Mouse (Mus musculus): ENCODE measurements around the gene Rpp25l.
"Not testable (repeated sequence)": the region's sequence is repeated elsewhere in the genome, so short reads cannot be mapped to it uniquely, and the experiment has no call there.

Rpp25l gene

GRCm38 (mm10) chr4:41713197-41714067 lies at the start of gene Rpp25l:
Gene Rpp25l, minus strand, starts transcription at chr4:41713534.
- DNase-seq (ENCODE audit: low spot score in 2 of 2): peak; percentile 70 to 86

GRCm38 (mm10) chr4:41762688-41763114 lies 49.4 kb upstream of the Rpp25l start:
- DNase-seq (ENCODE audit: low spot score in 2 of 2): not testable (repeated sequence)

GRCm38 (mm10) chr4:41762099-41762687 lies 48.9 kb upstream of the Rpp25l start:
- no peak for DNase-seq (ENCODE audit: low spot score in 2 of 2)

GRCm38 (mm10) chr4:41761680-41762079 lies 48.3 kb upstream of the Rpp25l start:
- DNase-seq (ENCODE audit: low spot score in 2 of 2): no peak

GRCm38 (mm10) chr4:41760911-41761310 lies 47.6 kb upstream of the Rpp25l start:
- DNase-seq (ENCODE audit: low spot score in 2 of 2): no peak

- DNase-seq (ENCODE audit: low spot score in 2 of 2): peak; percentile 68 to 82
Observed at GRCm38 (mm10) chr4:41760288-41760721, 47.0 kb upstream of the Rpp25l start.

- DNase-seq (ENCODE audit: low spot score in 2 of 2): no peak
Observed at GRCm38 (mm10) chr4:41759656-41760287, 46.4 kb upstream of the Rpp25l start.

GRCm38 (mm10) chr4:41759206-41759605 lies 45.9 kb upstream of the Rpp25l start:
- DNase-seq (ENCODE audit: low spot score in 2 of 2): no peak

GRCm38 (mm10) chr4:41758701-41759100 lies 45.4 kb upstream of the Rpp25l start:
- DNase-seq (ENCODE audit: low spot score in 2 of 2): no peak

GRCm38 (mm10) chr4:41758021-41758420 lies 44.7 kb upstream of the Rpp25l start:
- DNase-seq (ENCODE audit: low spot score in 2 of 2): no peak

- no peak for DNase-seq (ENCODE audit: low spot score in 2 of 2)
Observed at GRCm38 (mm10) chr4:41757321-41757720, 44.0 kb upstream of the Rpp25l start.

- DNase-seq (ENCODE audit: low spot score in 2 of 2): no peak
Observed at GRCm38 (mm10) chr4:41756440-41756839, 43.1 kb upstream of the Rpp25l start.

GRCm38 (mm10) chr4:41755338-41756305 lies 42.3 kb upstream of the Rpp25l start, which contains the start of gene Sigmar1:
Gene Sigmar1, minus strand, starts transcription at chr4:41756157.
- peak; percentile 82 to 89 for DNase-seq (ENCODE audit: low spot score in 2 of 2)

GRCm38 (mm10) chr4:41754797-41755337 lies 41.5 kb upstream of the Rpp25l start, which contains the start of gene Galt:
Gene Galt, plus strand, starts transcription at chr4:41755228.
- no peak for DNase-seq (ENCODE audit: low spot score in 2 of 2)

GRCm38 (mm10) chr4:41745021-41745420 lies 31.7 kb upstream of the Rpp25l start:
- no peak for DNase-seq (ENCODE audit: low spot score in 2 of 2)

- no peak for DNase-seq (ENCODE audit: low spot score in 2 of 2)
Observed at GRCm38 (mm10) chr4:41744131-41744530, 30.8 kb upstream of the Rpp25l start.

GRCm38 (mm10) chr4:41741158-41741560 lies 27.8 kb upstream of the Rpp25l start:
- peak; percentile 92 to 96 for DNase-seq (ENCODE audit: low spot score in 2 of 2)

GRCm38 (mm10) chr4:41740380-41741157 lies 27.2 kb upstream of the Rpp25l start:
- DNase-seq (ENCODE audit: low spot score in 2 of 2): peak in 1 of 2 experiments; percentile 50

GRCm38 (mm10) chr4:41739260-41739659 lies 25.9 kb upstream of the Rpp25l start:
- DNase-seq (ENCODE audit: low spot score in 2 of 2): no peak

GRCm38 (mm10) chr4:41738256-41738603 lies 24.9 kb upstream of the Rpp25l start:
- DNase-seq (ENCODE audit: low spot score in 2 of 2): no peak

Data from urinary bladder, adult 18-20 months (tissue).